Comparison of ENCODE assay signal across 8 mouse cellular contexts in the genomic region with DNA sequence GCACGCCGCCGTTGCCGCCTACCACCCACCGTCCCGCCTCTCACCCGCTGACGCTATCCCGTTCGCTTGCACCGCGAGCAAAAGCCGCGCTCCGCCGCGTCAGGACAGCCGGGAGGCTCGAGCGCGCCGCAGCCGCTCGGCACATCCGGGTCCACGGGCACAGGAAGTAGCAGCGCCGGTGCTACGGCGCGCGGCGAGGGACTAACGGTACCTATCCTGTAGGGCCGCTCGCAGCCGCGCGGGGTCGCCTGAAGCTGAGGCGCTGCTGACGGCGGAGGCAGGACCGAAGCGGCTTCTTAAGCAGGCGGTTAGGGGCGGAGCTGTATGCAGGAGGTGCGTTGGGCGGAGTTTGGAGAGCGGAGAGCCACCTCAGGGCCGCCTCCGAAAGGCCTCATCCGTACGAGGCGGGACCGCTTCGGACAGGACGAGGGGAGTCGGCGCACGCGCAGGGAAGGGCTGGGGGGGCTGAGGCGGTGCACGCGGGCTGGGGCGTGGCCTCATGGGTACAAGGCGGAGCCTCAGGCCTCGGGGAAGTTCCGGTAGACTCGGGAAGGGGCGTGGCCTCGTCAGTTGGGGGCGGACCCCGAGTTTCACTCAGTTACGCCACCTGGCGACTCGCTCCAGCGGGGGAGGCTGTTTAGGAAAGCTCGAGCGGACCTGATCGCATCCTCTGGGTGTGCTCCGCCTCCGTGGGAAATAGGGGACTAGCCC. TPM values are rescaled to one million over a fixed set of nuclear protein-coding genes. Genes with fewer than 3 reads are reported as not detected.
DNase-seq lines count a peak whose midpoint lies in the region; ATAC-seq and TF ChIP-seq lines count a peak whose summit lies in the region.

A gene (minus strand): TSS at position 270 of the 711 bp plus-strand sequence.

- peaks cover 32% of the 10 kb centered on the region for H3K36me3 ChIP-seq in embryonic facial prominence, embryonic 13.5 days
- no peaks in the 10 kb centered on the region for H3K36me3 ChIP-seq in kidney, adult 2 months (ENCODE audit: control insufficient read depth, insufficient read depth, low read length)
- H3K36me3 ChIP-seq in limb, embryonic 12.5 days: peaks cover 30% of the 10 kb centered on the region
- peaks cover 3% of the 10 kb centered on the region; the same call in 1 of the 2 replicates for H3K36me3 ChIP-seq in midbrain, embryonic 15.5 days (replicated peaks)
- H3K36me3 ChIP-seq in spleen, adult 2 months (ENCODE audit: control insufficient read depth, insufficient read depth, low read length): peaks cover 17% of the 10 kb centered on the region

- DNase-seq in 3134 (ENCODE audit: extremely low read depth, insufficient read length, low spot score): peak; percentile 99
- peak; percentile 100 for DNase-seq in adrenal gland, postnatal 36 days
- peak; percentile 100 for DNase-seq in heart, adult 18-20 months
- DNase-seq in kidney, adult 2 months: peak; percentile 100
- peak; percentile 99 to 100 for DNase-seq in spleen, adult 2 months (ENCODE audit: low read depth in 1 of 2, low spot score in 2 of 2)

- peak within 1 kb of the TSS; percentile 96 for H3K27ac ChIP-seq in embryonic facial prominence, embryonic 13.5 days
- peak within 1 kb of the TSS; percentile 63 for H3K27ac ChIP-seq in kidney, adult 2 months (ENCODE audit: insufficient read depth, low read depth, low read length)
- peak within 1 kb of the TSS; percentile 97 for H3K27ac ChIP-seq in limb, embryonic 12.5 days
- H3K27ac ChIP-seq in midbrain, embryonic 15.5 days: peak within 1 kb of the TSS; percentile 93
- peak within 1 kb of the TSS; percentile 92 for H3K27ac ChIP-seq in spleen, adult 2 months (ENCODE audit: insufficient read depth, low read length)

- under 1% methylated on average over 83 of the region's 83 CpGs for WGBS in embryonic facial prominence, embryonic 13.5 days
- under 1% methylated on average over 83 of the region's 83 CpGs for WGBS in kidney, adult 2 months
- WGBS in limb, embryonic 12.5 days: under 1% methylated on average over 83 of the region's 83 CpGs
- under 1% methylated on average over 83 of the region's 83 CpGs for WGBS in midbrain, embryonic 15.5 days
- under 1% methylated on average over 83 of the region's 83 CpGs for WGBS in spleen, adult 2 months

- H3K27me3 ChIP-seq in embryonic facial prominence, embryonic 13.5 days: no peaks in the 10 kb centered on the region
- H3K27me3 ChIP-seq in kidney, adult 2 months (replicated peaks; ENCODE audit: control insufficient read depth, insufficient read depth, low read length): no peaks in the 10 kb centered on the region
- H3K27me3 ChIP-seq in limb, embryonic 12.5 days: no peaks in the 10 kb centered on the region
- no peaks in the 10 kb centered on the region for H3K27me3 ChIP-seq in midbrain, embryonic 15.5 days (replicated peaks)
- no peaks in the 10 kb centered on the region for H3K27me3 ChIP-seq in spleen, adult 2 months (ENCODE audit: control insufficient read depth, insufficient read depth, low read length)

- peak; percentile 71 for TF ChIP-seq CTCF in kidney, adult 2 months (conservative IDR thresholded peaks at IDR 0.05; ENCODE audit: insufficient read depth, insufficient read length, low read depth, low read length)
- peak; percentile 70 for TF ChIP-seq CTCF in spleen, adult 2 months (IDR thresholded peaks at IDR 0.05; ENCODE audit: extremely low read depth, insufficient read depth, insufficient read length, insufficient replicate concordance)

- peak within 1 kb of the TSS; percentile 96 for H3K9ac ChIP-seq in embryonic facial prominence, embryonic 13.5 days
- H3K9ac ChIP-seq in limb, embryonic 12.5 days (replicated peaks): peak within 1 kb of the TSS; percentile 90
- H3K9ac ChIP-seq in midbrain, embryonic 15.5 days: peak within 1 kb of the TSS; percentile 68

- ATAC-seq in embryonic facial prominence, embryonic 13.5 days (ENCODE audit: insufficient number of reproducible peaks, insufficient read depth, low FRiP score, low TSS enrichment, low read depth): peak; percentile 98
- ATAC-seq in limb, embryonic 12.5 days (ENCODE audit: insufficient number of reproducible peaks, insufficient read depth, low FRiP score, low TSS enrichment, low read depth): peak; percentile 98
- peak; percentile 97 for ATAC-seq in midbrain, embryonic 15.5 days (replicated peaks)

- peaks cover 18% of the 10 kb centered on the region for H3K4me1 ChIP-seq in embryonic facial prominence, embryonic 13.5 days
- peaks cover 8% of the 10 kb centered on the region; the same call in 1 of the 2 replicates for H3K4me1 ChIP-seq in kidney, adult 2 months (ENCODE audit: control insufficient read depth, insufficient read depth, low read length)
- H3K4me1 ChIP-seq in limb, embryonic 12.5 days (replicated peaks): peaks cover 13% of the 10 kb centered on the region
- peaks cover 24% of the 10 kb centered on the region for H3K4me1 ChIP-seq in midbrain, embryonic 15.5 days
- H3K4me1 ChIP-seq in spleen, adult 2 months (ENCODE audit: control insufficient read depth, insufficient read depth, insufficient read length): peaks cover 6% of the 10 kb centered on the region; the same call in 1 of the 2 replicates

- peak; percentile 81 for TF ChIP-seq POLR2A in kidney, adult 2 months (IDR thresholded peaks at IDR 0.05; ENCODE audit: low read depth, low read length)
- peak; percentile 84 for TF ChIP-seq POLR2A in spleen, adult 2 months (IDR thresholded peaks at IDR 0.05; ENCODE audit: low read depth, low read length)

- H3K4me3 ChIP-seq in embryonic facial prominence, embryonic 13.5 days: peak within 1 kb of the TSS; percentile 95
- H3K4me3 ChIP-seq in kidney, adult 2 months (ENCODE audit: insufficient read depth, low read depth, low read length): peak within 1 kb of the TSS; percentile 74
- peak within 1 kb of the TSS; percentile 89 for H3K4me3 ChIP-seq in limb, embryonic 12.5 days (replicated peaks)
- peak within 1 kb of the TSS; percentile 65 for H3K4me3 ChIP-seq in midbrain, embryonic 15.5 days
- peak within 1 kb of the TSS; percentile 98 for H3K4me3 ChIP-seq in spleen, adult 2 months (ENCODE audit: extremely low read depth, insufficient read depth, insufficient read length)

- H3K4me2 ChIP-seq in embryonic facial prominence, embryonic 13.5 days: peak within 1 kb of the TSS; percentile 73
- peak within 1 kb of the TSS; percentile 70 for H3K4me2 ChIP-seq in limb, embryonic 12.5 days
- H3K4me2 ChIP-seq in midbrain, embryonic 15.5 days: peak within 1 kb of the TSS; percentile 70

- H3K9me3 ChIP-seq in embryonic facial prominence, embryonic 13.5 days: no peaks in the 10 kb centered on the region
- H3K9me3 ChIP-seq in limb, embryonic 12.5 days: no peaks in the 10 kb centered on the region
- H3K9me3 ChIP-seq in midbrain, embryonic 15.5 days: no peaks in the 10 kb centered on the region

RNA-seq across cellular contexts. Expression of the gene that starts here (rescaled TPM):
- 10 to 100 TPM; 77.2 to 90.5 TPM for total RNA-seq in adrenal gland, postnatal 36 days (2021)
- polyA plus RNA-seq in embryonic facial prominence, embryonic 13.5 days (2015; fragmentation: Nextera tagmentation; extraction: Ambion mirVana): 41.4 and 49.8 TPM in 2 replicates
- total RNA-seq in heart, adult 18-20 months (2021): 10 to 100 TPM; 30.0 to 33.5 TPM
- 28.2 and 29.6 TPM in 2 replicates for polyA plus RNA-seq in kidney, adult 2 months (2012; rRNA removed)
- 42.6 and 50.1 TPM in 2 replicates for polyA plus RNA-seq in limb, embryonic 12.5 days (2016; fragmentation: Nextera tagmentation; extraction: Ambion mirVana)
- 60.1 and 64.6 TPM in 2 replicates for polyA plus RNA-seq in midbrain, embryonic 15.5 days (2015; fragmentation: Nextera tagmentation; extraction: Ambion mirVana)
- 85.2 and 89.1 TPM in 2 replicates for polyA plus RNA-seq in spleen, adult 2 months (2012; rRNA removed)

Comparison
In these comparisons a context has a peak if more than half of its experiments do, and no peak if none do; other contexts are left out.
1. Peak in every context shown above with its lines: DNase-seq, ATAC-seq, H3K4me3 ChIP-seq and H3K27ac ChIP-seq.